Mouse (Mus musculus): ENCODE data around the gene Tnrc18.

The Tnrc18 gene

DNA sequence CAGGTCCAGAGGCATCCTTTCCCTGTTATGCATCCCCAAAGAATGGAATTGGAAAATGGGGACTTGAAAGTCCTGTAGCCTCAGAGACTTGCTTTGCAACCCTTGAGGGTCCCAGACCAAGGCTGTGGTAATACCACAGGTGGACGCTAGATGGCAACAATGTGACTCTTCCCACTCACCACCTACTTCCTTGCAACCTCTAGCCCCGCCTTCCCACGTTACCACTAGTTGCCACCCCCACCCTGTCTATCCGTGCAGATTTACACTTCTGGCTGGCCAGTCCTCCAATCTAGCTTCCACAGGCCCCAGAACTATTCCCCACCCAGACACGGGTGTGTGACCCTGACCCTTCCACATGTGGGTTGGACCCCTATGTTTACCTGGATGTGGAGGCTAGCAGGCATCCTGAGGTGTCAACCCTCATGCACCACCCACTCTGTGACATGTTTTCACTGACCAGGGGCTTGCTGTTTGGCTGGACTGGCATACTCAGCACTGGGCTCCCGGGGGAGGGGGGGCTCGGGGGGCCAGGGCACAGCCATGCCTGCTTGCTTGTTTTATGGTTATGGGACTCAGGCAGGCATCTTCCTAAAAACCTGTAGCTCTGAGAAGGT, 93.8 kb downstream of the Tnrc18 start:
- DNase-seq (ENCODE audit: low read depth, low spot score) = peak; percentile 74

DNA sequence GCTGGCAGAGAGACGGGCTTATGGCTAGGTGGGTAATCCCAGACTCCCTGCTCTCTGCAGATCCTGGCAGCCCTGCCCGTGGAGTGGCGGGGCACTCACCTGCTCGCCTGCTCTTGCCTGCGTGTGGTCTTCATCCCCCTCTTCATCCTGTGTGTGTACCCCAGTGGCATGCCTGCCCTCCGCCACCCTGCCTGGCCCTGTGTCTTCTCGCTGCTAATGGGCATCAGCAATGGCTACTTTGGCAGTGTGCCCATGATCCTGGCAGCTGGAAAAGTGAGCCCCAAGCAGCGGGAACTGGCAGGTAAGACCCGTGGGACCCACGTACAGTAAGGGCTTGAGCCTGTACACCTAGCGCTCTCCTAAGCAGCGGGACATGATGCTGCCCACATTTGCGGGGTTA, 97.6 kb downstream of the Tnrc18 start:
- no peak for DNase-seq (ENCODE audit: low read depth, low spot score)

DNA sequence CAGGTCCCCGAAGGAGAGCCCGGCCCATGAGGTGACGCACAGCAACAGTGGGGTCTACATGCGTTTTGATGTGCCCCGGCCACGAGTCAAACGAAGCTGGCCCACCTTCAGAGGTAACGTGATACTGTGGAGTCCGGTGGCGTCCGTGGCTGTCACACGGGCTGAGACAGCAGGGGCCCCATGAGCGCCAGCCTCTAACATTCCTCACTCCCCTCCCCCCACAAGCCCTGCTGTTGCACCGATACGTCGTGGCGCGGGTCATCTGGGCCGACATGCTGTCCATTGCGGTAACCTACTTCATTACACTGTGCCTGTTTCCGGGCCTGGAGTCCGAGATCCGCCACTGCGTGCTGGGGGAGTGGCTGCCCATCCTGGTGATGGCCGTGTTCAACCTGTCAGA, 99.0 kb downstream of the Tnrc18 start:
- no peak for DNase-seq (ENCODE audit: low read depth, low spot score)

DNA sequence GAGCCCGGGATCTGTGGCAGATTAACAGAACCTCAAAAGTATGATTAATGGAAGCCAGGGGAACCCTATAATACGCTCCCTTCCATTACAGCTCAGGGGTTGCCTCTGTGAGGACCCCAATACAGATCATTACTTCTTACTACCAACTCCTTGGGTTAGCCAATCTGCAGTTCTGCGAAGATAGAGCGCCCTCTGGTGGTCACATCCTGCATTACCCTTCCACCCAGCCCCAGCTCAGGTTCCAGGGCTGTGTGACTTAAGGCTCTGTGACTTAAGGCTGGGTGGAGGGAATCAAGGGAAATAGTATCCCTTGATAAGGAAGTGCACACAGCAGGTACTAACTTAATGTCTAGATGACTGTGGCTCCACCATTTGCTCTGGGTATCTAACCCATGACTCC, 99.4 kb downstream of the Tnrc18 start:
- peak; percentile 87 for DNase-seq (ENCODE audit: low read depth, low spot score)

DNA sequence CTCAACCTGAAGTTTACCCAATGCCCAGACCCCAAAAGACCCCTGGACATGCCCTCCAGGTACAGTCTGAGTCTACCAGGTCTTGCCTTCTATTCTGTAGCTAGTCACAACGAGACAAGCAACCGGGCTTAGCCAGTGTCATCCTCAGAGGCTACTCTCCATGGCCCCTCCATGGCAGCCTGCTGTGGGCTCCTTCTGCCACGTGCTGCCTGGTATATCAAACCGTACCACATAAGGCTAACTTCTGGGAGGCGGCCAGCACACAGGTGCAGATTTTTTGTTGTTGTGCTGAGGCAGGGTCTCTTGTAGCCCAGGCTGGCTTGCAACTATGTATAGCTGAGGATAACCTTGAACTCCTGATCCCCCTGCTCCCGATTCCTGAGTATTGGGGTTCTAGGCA, 101.4 kb downstream of the Tnrc18 start:
- DNase-seq (ENCODE audit: low read depth, low spot score) = no peak

DNA sequence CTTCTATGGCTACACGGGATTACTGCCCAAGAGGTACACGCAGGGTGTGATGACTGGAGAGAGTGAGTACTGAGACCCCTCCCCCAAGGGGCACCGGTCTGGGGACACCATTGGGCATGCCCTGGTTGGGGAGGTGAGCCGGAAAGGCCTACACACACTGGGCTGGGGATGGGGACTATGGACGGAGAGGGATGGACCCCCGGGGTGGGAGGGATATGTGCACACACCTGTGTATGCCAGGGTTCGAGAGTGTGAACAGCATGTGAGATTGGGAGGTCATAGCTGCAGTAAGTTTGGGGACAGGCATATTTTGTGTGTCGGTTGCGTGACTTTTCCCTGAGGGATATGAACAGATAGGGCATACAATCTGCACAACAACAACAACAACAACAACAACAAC, 102.4 kb downstream of the Tnrc18 start:
- DNase-seq (ENCODE audit: low read depth, low spot score) = no peak

DNA sequence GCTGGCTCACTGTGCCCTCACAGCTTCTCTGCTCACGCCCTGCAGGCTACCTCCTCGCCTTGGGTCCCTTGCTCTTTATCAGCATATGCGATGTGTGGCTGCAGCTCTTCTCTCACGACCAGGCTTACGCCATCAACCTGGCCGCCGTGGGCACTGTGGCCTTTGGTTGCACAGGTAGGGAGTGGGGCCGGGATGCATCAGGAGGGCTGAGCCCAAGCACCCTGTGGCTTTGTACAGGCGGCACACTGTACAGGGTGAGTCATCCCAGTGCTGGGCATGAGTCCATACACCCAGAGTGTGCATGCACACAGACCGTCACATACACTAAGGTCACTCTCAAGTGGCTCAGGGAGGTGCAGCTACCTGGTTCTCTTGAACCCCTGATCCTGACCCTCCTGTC, 103.5 kb downstream of the Tnrc18 start:
- peak; percentile 73 for DNase-seq (ENCODE audit: low read depth, low spot score)

DNA sequence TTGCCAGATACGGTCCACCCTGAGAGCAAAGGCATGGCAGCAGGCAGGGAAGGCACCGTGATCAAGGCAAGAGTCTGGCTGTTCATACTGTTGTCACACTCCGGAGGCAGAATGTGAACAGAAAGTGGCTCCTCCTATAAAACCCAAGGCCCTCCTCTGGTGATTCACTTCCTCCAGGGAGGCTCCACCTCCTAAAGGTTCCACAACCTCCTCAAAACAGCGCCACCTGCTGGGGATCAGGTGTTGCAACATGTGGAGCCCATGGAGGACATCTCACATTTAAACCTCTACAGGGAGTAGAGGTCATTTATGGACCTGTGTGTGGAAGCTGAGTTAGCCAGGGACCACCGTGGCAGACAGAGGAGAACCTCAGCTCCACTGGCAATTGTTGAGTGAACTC, 105.1 kb downstream of the Tnrc18 start:
- no peak for DNase-seq (ENCODE audit: low read depth, low spot score)

DNA sequence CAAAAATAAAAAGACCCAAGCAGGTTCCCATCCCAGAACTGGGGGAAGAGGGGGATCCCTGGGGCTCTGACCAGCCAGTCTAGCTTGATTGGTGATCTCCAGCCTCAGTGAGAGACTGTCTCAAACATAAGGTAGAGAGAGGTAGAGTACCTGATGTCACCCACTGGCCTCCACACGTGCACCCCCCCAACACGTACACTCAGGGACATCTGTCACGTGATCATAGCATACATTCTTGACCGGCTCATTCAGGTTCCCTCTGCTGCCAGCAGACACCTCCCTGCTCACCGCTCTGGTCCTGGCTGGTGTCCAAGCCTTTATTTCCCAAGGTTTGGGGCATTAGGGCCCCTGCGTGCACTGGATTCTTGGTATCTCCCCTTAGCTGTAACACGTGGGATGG, 108.0 kb downstream of the Tnrc18 start:
- DNase-seq (ENCODE audit: low read depth, low spot score) = no peak

DNA sequence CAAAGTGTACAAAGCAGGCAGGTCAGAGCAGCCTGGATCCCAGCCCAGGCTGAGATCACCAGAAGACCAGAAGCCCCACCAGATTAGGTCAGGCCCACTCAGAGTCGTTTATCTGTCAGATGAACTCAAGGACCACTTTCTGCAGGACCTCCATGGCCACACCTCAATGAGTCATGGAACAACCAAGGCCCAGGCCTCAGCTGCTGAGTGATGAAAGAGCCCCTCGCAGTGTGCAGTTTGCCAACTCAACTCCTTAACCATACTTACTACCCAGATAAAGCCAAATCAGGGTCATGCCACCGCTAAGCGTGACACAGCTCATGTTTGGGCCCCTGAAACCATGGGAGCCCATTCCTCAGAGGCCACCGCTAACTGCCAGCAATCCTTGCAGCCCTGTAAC, 109.8 kb downstream of the Tnrc18 start:
- no peak for DNase-seq (ENCODE audit: low read depth, low spot score)

DNA sequence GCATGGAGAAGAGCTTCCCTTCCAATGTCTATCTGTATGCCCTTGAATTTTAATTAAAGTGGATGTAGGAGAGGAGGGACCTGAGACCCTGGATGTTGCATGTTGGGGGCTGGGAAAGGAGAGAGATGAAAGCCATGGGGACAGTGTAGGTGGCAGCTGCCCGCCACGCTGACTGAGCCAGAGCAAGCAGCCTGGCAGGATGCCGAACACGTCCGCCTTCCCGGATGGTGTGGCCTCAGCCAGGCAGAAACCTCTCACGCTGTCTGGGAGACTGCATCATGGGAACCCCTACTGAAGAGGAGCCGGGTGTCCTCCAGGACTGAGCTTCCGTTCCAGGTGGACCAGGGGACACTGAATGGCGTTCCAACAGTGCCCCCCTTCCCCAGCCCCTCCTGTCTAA, 113.9 kb downstream of the Tnrc18 start:
- DNase-seq (ENCODE audit: low read depth, low spot score) = peak; percentile 86

DNA sequence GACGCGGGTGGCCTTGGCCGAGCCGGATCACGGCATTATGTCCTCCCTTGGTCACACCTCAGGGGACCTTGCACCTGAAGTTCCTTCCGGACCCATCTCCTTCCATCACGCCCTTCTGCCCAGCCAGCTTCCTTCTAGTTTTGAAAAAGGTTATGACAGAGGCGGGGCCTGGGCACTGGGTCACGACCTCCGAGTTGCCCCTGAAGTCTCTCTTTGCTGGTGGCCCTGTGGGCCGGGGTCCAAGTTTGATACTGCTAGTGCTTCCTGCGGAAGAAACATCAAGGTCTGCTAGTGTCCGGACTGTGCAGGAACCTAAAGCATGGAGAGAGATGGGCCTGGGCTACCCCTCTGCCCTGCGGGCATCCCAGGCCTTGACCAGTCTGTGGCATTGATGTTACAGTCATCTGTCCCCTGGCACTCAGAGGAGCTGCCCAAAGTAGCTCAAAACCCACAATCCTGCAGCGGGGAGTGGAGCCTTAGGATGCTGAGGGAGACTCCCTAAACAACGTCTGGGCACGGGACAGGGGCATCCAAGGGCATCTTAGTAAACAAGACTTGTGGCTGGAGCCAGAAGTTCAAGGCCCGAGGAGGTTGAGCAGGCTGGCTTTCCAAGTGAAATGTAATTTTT, 114.8 kb downstream of the Tnrc18 start:
- DNase-seq (ENCODE audit: low read depth, low spot score) = no peak

DNA sequence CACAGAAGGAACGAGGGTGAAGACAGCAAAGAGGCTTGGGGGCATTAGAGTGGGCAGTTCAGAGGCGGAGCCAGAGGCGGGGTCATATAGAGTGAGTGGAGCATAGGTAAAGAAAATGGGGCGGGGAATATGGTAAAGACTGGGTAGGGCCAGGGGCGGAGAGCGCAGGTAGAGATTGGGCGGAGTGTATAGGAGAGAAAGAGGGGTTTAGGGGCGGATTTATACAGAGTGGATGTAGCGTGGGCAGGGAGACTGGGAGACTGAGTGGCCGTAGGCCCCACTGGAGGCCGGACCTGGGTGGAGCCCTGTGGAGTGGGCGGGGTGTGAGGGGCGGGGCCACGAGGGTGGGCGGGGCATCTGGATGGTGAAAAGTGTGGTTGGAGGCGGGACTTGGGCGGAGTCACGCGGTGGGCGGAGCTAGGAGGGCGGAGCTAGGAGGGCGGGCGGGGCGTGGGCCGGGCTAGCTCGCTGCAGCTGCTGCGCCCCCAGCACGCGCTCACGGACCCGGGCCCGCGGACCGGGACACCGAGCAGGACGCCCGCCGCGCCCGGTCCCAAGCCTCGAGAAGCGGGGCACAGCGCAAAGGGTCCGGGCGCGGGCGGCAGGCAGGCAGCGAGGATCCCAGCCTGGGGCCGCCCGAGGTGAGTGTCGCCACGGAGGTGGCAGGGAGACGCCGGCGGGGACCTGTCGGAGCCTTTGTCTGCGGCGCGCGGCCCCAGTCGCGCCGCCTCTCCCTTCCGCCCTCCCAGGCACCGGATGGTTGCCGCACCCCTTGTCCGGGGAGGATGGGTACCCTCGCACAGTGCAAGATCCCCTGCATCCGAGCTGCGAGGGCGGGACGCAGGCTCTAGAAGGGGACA, 115.6 kb downstream of the Tnrc18 start:
- peak; percentile 78 for DNase-seq (ENCODE audit: low read depth, low spot score)

DNA sequence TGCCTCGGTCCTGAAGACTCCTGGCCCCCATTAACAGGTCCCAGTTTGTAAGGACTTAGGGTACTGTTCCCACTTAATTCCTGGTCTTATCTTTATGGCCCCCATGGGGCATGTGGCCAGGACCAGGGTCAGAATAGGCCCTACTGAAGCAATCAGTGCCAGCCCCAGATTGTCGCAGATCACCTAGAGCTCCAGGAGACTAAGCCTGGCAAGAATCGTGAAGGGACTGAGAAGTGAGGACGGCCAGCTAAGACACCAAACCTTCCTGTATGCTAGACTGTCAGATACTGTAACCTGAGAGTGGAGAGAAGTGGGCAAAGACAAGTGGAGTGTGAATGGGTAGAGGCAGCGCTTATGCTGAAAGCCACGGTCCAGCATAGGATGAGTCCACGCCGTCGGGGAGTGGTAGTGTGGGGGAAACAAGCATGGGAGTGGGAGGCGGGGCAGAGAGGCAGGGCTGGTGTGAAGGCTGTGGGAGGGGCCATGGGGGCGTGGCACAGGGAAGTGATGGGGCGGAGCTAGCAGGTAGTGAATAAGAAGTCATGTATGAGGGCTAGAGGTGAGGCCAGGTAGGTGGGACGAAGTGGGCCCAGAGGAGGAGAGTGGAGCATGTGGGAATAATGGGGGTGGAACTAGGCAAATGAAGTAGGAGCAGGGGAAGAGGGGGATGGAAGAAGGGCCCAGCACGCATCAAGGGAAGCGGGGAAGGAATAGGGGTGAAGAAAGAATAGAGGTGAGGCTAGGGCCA, 116.4 kb downstream of the Tnrc18 start:
- no peak for DNase-seq (ENCODE audit: low read depth, low spot score)

DNA sequence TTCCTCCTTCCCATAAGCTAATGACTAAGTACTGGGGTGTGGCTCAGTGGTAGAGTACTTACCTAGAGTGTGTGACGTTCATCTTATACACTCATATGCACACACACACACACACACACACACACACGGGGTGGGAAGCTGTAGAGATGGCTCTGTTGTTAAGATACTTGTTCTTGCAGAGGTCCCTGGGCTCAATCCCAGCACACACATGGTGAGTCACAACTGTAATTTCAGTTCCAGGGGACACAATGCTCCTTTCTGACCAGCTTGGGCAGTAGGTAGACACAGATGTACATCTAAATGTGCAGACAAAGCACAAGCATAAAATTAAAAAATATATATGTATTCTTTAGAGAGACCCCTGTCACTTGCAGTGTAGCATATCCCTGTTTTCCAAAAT, 119.7 kb downstream of the Tnrc18 start:
- peak; percentile 59 for DNase-seq (ENCODE audit: low read depth, low spot score)

DNA sequence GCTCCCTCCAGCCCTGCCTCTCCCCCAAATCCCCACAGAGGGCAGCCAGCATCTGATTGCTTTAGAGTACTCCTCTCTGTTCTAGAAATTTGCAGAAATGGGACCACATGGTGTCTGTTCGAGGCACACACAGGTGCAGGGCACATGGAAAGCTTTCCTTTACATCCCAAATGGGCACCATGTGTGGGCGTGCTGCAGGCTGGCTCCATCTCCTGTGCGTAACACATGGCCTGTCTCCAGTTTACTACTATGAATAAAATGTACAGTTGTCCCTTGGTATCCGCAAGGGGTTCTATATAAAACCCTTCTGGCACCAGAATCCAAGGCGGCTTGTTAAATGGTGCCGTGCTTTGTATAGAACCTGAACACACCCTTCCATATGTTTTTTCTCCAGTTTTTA, 120.6 kb downstream of the Tnrc18 start:
- peak; percentile 89 for DNase-seq (ENCODE audit: low read depth, low spot score)

DNA sequence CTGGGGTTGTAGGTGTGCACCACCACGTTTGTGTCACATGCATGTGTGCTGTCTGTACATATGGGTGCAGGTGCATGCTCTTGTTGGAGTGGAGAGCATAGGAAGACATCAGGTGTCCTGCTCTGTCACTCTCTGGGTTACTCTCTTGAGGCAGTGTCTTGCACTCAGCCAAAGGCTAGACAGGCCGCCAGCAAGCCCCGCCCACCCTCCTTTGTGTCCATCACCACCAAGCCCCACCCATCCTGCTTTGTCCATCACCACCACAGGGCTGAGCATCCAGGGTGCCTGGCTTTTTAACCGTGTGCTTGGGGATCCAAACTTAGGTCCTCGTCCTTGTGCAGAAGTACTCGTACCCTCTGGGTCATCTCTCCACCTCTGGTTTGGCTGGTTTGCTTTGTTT, 121.2 kb downstream of the Tnrc18 start:
- no peak for DNase-seq (ENCODE audit: low read depth, low spot score)

DNA sequence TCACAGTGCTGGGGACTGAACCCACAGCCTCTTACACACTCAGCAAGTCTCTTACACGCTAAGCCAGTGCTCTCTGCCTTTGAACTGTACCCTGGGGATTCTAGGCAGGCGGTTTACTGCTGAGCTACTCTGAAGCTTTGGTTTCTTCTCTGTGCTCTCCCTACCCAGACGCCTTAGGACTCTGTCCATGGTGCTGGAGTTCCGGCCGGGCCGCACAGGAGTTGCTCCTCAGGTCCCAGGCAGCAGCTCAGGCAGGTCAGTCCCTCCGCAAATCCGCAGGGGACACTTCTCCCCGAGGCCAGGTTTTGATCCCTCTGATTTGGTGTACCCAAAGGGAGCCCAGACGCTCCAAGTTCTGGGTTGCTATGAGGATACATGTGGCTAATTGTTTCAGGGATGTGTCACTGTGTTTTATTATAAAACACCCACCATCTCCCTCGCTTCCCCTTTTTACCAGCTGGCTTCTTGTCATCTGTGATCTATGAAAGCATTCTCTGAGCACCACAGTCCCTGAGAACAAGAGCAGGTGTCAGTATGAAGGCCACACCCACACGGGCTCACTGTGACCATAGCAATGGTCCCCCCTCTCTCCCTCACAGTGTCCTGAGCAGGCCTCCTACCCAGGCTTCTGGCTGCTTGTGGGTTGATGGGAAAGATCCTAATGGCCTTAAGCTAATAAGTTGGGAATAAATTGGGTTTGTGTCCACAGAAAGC, 122.7 kb downstream of the Tnrc18 start:
- DNase-seq (ENCODE audit: low read depth, low spot score) = peak; percentile 60

DNA sequence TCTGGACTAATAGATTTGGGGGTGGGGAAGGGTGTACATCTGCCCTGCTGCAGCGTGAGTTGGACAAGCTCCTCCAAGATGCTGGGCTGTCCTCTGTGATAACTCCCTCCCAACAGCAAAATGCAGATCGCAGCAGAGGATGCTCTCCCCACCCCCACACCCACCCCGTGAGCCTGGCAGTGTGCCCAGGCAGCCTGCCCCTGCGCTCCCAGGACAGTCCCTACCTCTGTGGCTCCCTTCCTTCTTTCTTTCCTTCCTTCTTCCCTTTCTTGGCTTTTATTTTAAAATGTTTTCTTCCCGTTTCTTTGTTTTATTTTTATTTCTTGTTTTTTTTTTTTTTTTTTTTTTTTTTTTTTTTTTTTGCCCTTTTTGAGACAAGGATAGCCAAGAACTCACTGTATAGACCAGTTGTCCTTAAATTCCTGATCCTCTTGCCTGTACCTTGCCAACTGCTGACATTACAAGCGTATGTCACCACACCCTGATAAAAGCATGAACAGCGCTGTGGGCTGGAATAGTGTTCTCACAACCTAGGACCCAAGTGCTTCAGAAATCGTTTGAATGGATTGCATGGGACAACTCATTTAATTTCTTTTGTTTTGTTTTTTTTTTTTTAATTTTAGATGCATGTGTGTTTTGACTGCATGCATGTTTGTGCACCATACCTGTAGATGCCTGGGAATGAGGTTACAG, 123.6 kb downstream of the Tnrc18 start:
- DNase-seq (ENCODE audit: low read depth, low spot score) = peak; percentile 74

DNA sequence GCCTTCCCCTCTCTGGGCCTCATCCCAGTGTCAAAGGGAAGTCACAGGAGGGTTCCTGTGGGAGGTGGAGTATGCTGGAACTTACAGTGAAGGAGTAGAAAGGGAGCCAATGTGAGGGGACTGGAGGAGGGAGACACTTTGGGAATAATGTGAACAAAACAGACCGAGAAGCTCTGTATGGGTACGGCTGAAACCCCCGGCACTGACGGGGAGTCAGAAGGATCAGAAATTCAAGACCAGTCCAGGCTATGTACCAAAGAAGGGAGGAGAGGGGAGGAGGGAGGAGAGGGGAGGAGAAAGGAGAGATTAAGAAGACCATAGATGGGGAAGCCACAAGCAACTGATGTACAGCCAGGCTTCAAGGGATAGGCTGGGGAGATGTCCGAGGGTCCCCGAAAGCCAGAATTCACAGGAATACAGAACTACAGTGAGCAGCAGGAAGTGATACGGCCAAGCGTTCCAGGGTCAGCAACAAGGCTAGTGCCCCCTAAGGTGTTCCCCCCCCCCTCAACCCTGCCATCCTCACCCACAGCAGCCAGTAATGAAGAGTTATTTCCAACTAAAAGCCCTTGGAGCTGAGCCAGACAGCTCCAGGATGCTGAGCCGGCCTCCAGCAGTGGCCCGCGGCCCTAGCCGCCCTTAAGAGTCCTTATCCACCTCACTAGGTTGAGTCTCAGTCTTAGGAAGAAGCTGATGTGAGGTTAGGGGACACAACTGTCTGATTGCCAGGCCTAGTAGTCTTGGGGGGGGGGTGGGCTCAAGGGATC, 124.3 kb downstream of the Tnrc18 start:
- peak; percentile 34 for DNase-seq (ENCODE audit: low read depth, low spot score)
